Mouse (Mus musculus): ENCODE measurements at regions not wholly inside any gene's neighbourhood (a gene's known extent, or its start where the extent isn't known, plus 50 kb on each side); places are given as distances from the start of the nearest gene placed in this dataset.
A peak's percentile ranks its signal among the peaks of the same experiment; 100 is the strongest.

DNA sequence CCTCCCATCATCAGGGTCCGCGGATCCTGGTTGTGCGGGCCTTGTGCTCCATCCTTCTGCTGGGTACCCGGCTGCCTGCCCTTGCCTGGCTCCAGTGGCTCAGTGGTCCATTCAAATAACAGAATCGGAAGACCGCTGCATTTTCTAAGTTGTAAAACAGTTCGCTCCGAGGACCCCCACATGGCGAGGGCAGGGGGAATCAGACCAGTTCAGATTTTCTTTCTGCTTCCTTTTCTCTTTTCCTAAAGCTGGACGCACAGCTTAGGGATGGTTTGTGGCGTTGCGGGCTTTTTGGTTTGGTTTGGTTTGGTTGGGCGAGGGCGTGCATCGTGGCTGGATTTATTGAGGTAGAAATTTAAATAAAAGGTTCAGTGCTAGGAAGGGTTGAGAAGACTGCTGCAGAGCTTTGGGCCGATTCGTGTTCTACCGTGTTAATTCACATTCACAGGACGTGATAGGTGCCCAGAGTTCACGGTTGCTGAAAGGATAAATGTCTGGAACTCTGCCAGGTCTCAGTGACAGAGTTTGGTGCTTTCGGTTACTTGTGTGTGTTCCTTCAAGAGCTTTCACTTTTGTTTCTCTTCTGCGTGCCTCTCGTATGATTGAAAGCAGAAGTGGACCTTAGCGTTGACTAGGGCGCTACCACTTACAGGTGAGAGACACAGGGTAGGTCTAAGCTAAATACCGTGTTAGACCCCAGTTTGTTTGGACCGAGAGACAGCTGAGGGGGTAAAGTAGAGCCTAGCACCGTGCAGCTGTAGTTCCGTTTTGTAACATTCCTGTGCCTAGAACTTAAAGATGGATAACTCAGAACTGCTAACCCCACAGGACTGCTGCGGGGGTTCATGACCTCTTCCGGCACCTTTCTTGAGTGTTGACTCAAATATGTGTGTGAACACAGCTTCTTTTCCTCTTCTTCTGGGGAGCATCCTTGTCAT is 61.9 kb upstream of the Ak4 start:
- TF ChIP-seq CTCF (IDR thresholded peaks at IDR 0.05 in 2 of 3, conservative IDR thresholded peaks at IDR 0.05 in 1 of 3; ENCODE audit: control insufficient read depth in 1 of 3, insufficient read depth in 1 of 3, low read depth in 2 of 3, low read length in 3 of 3, poor library complexity in 1 of 3, severe bottlenecking in 1 of 3), result no peak
- TF ChIP-seq POLR2A (IDR thresholded peaks at IDR 0.05; ENCODE audit: control insufficient read depth in 1 of 2, insufficient read depth in 1 of 2, low read depth in 1 of 2, low read length in 2 of 2, poor library complexity in 1 of 2), result peak in 1 of 2 experiments; percentile 12; a peak in 1 of 4 replicates
- no peak for TF ChIP-seq USF2 (IDR thresholded peaks at IDR 0.05; ENCODE audit: borderline replicate concordance in 1 of 2, insufficient read depth in 1 of 2, low read depth in 1 of 2, low read length in 2 of 2)
- TF ChIP-seq POLR2AphosphoS5 (IDR thresholded peaks at IDR 0.05; ENCODE audit: borderline replicate concordance, low read depth, low read length), result no peak
- TF ChIP-seq MAX (IDR thresholded peaks at IDR 0.05; ENCODE audit: low read length), result peak; percentile 27; the same call in 1 of the 2 replicates
- TF ChIP-seq ZNF384 (IDR thresholded peaks at IDR 0.05; ENCODE audit: low read depth, low read length), result 0 out of 2 replicates have a peak, but pooled peaks have one; percentile 19

Data from MEL (cell line).